Mouse (Mus musculus): ENCODE data around the gene 2510039O18Rik.

The 2510039O18Rik gene

GRCm38 (mm10) chr4:147993571-147994095 lies 52.9 kb downstream of the 2510039O18Rik start:
- DNase-seq: no peak

GRCm38 (mm10) chr4:147995311-147995710 lies 54.6 kb downstream of the 2510039O18Rik start:
- DNase-seq: no peak
